Comparison of ENCODE assay signal across 8 mouse cellular contexts in genomic region chr1:131269797-131270578, GRCm38 (mm10). TPM values are rescaled to one million over a fixed set of nuclear protein-coding genes. Genes with fewer than 3 reads are reported as not detected.
A peak's percentile ranks its signal among the peaks of the same experiment; 100 is the strongest.
DNase-seq lines count a peak whose midpoint lies in the region; ATAC-seq and TF ChIP-seq lines count a peak whose summit lies in the region.

No protein-coding gene starts in this region.

- H3K9me3 ChIP-seq in kidney, embryonic 14.5 days (ENCODE audit: control insufficient read depth, low read length) = no peaks in the 10 kb centered on the region
- H3K9me3 ChIP-seq in limb, embryonic 13.5 days = no peaks in the 10 kb centered on the region

- no peaks in the 10 kb centered on the region for H3K27me3 ChIP-seq in heart, adult 2 months (ENCODE audit: control insufficient read depth, insufficient read depth, low read length)
- H3K27me3 ChIP-seq in kidney, embryonic 14.5 days (ENCODE audit: control insufficient read depth, insufficient read depth, low read length) = no peaks in the 10 kb centered on the region
- H3K27me3 ChIP-seq in limb, embryonic 13.5 days = 0 out of 2 replicates have a peak, but pooled peaks cover 2% of the 10 kb centered on the region
- H3K27me3 ChIP-seq in splenic B cell, adult 2 months (ENCODE audit: control insufficient read depth, insufficient read depth, low read length, poor library complexity, severe bottlenecking) = no peaks in the 10 kb centered on the region

- H3K4me3 ChIP-seq in heart, adult 2 months = no peak overlapping the region
- H3K4me3 ChIP-seq in kidney, embryonic 14.5 days (ENCODE audit: low read length) = no peak overlapping the region
- no peak overlapping the region for H3K4me3 ChIP-seq in limb, embryonic 13.5 days

- DNase-seq in B cell, adult 2 months = peak; percentile 81 to 82
- peak; percentile 56 for DNase-seq in adrenal gland, adult 2 months
- DNase-seq in embryo, embryonic 11.5 days (ENCODE audit: low read depth, low spot score) = peak; percentile 69
- DNase-seq in heart, adult 2 months = peak; percentile 52 to 69
- DNase-seq in splenic B cell, adult 2 months (ENCODE audit: low read depth, low spot score) = peak; percentile 81

- H3K27ac ChIP-seq in heart, adult 2 months = no peak overlapping the region
- H3K27ac ChIP-seq in kidney, embryonic 14.5 days (ENCODE audit: low read depth, low read length) = no peak overlapping the region
- no peak overlapping the region for H3K27ac ChIP-seq in limb, embryonic 13.5 days

- no peaks in the 10 kb centered on the region for H3K36me3 ChIP-seq in heart, adult 2 months (ENCODE audit: control insufficient read depth, insufficient read depth, low read length)
- H3K36me3 ChIP-seq in kidney, embryonic 14.5 days (ENCODE audit: control insufficient read depth, insufficient read depth, low read length) = no peaks in the 10 kb centered on the region
- no peaks in the 10 kb centered on the region for H3K36me3 ChIP-seq in limb, embryonic 13.5 days
- H3K36me3 ChIP-seq in splenic B cell, adult 2 months (ENCODE audit: control insufficient read depth, insufficient read depth, low read length, poor library complexity, severe bottlenecking) = no peaks in the 10 kb centered on the region

- peak; percentile 17; the same call in 1 of the 2 replicates for ATAC-seq in kidney, embryonic 14.5 days (ENCODE audit: low FRiP score, low TSS enrichment)
- ATAC-seq in limb, embryonic 13.5 days (ENCODE audit: low FRiP score, low read depth) = peak; percentile 28; the same call in 1 of the 2 replicates
- ATAC-seq in monocyte, adult 5-6 weeks (replicated peaks; ENCODE audit: insufficient number of reproducible peaks, low FRiP score, low TSS enrichment, poor library complexity, severe bottlenecking) = peak; percentile 74

- no peak overlapping the region for H3K4me2 ChIP-seq in kidney, embryonic 14.5 days (replicated peaks; ENCODE audit: low read depth, low read length)
- peak overlapping the region; percentile 41 for H3K4me2 ChIP-seq in limb, embryonic 13.5 days (replicated peaks)

- no peak for TF ChIP-seq POLR2A in heart, adult 2 months (IDR thresholded peaks at IDR 0.05; ENCODE audit: insufficient read depth, low read depth, low read length)

- no peaks in the 10 kb centered on the region for H3K4me1 ChIP-seq in heart, adult 2 months (ENCODE audit: control insufficient read depth, insufficient read depth, low read length)
- no peaks in the 10 kb centered on the region for H3K4me1 ChIP-seq in kidney, embryonic 14.5 days (ENCODE audit: control insufficient read depth, insufficient read depth, low read length)
- H3K4me1 ChIP-seq in limb, embryonic 13.5 days = peaks cover 5% of the 10 kb centered on the region; the same call in 1 of the 2 replicates

- WGBS in heart, adult 2 months = 47% methylated on average over 22 of the region's 22 CpGs
- WGBS in kidney, embryonic 14.5 days = 41% methylated on average over 22 of the region's 22 CpGs
- WGBS in limb, embryonic 13.5 days = 30% methylated on average over 22 of the region's 22 CpGs

- H3K79me2 ChIP-seq in heart, adult 2 months (replicated peaks; ENCODE audit: control insufficient read depth, insufficient read depth, low read length) = no peaks in the 10 kb centered on the region

- intact Hi-C loops in heart, adult 2 months (cut with DNase I) = loop anchor here (2.0 to 10.0 kb wide), 2 partner anchors 89 to 395 kb away; no protein-coding TSS in a partner anchor

- TF ChIP-seq CTCF in heart, adult 2 months (IDR thresholded peaks at IDR 0.05) = peak; percentile 97

- 0 out of 2 replicates have a peak, but pooled peaks have one; percentile 54 for TF ChIP-seq EP300 in heart, adult 2 months (IDR thresholded peaks at IDR 0.05; ENCODE audit: insufficient read depth, low read depth, low read length)

- no peak overlapping the region for H3K9ac ChIP-seq in heart, adult 2 months (ENCODE audit: low read depth, low read length)
- no peak overlapping the region for H3K9ac ChIP-seq in kidney, embryonic 14.5 days (ENCODE audit: low read depth, low read length)
- H3K9ac ChIP-seq in limb, embryonic 13.5 days = no peak overlapping the region

RNA-seq across cellular contexts. Expression of gene Ikbke, which starts 9.4 kb away (rescaled TPM):
- total RNA-seq in adrenal gland, adult 2 months (2021) = 10 to 100 TPM; 10.7 to 14.1 TPM
- 11.1 and 15.2 TPM in 2 replicates for polyA plus RNA-seq in adrenal gland, adult 2 months (2012; rRNA removed)
- total RNA-seq in heart, adult 2 months (2021) = 1 to 10 TPM; 1.5 TPM
- polyA plus RNA-seq in heart, adult 2 months (2012; rRNA removed) = 3.4 and 4.7 TPM in 2 replicates
- polyA plus RNA-seq in kidney, embryonic 14.5 days (2014; fragmentation: Nextera tagmentation; extraction: Ambion mirVana) = 2.9 TPM in 2 replicates
- 3.5 and 3.7 TPM in 2 replicates for polyA plus RNA-seq in limb, embryonic 13.5 days (2015; fragmentation: Nextera tagmentation; extraction: Ambion mirVana)
- 8.7 to 31.8 TPM (median 21.0 TPM) in 3 replicates for total RNA-seq in monocyte, adult 5-6 weeks (2017)

RNA-seq across cellular contexts. Expression of gene Rassf5, which starts 24.9 kb away (rescaled TPM):
- 10 to 100 TPM in 1 of 2 experiments, 1 to 10 TPM in 1; 8.6 to 13.0 TPM for total RNA-seq in adrenal gland, adult 2 months (2021)
- 25.7 and 39.3 TPM in 2 replicates for polyA plus RNA-seq in adrenal gland, adult 2 months (2012; rRNA removed)
- total RNA-seq in heart, adult 2 months (2021) = 1 to 10 TPM; 1.7 to 2.3 TPM
- polyA plus RNA-seq in heart, adult 2 months (2012; rRNA removed) = 1.6 and 2.0 TPM in 2 replicates
- 1.6 and 1.8 TPM in 2 replicates for polyA plus RNA-seq in kidney, embryonic 14.5 days (2014; fragmentation: Nextera tagmentation; extraction: Ambion mirVana)
- polyA plus RNA-seq in limb, embryonic 13.5 days (2015; fragmentation: Nextera tagmentation; extraction: Ambion mirVana) = 1.9 and 2.1 TPM in 2 replicates
- total RNA-seq in monocyte, adult 5-6 weeks (2017) = 231 to 259 TPM (median 238 TPM) in 3 replicates

Comparison
In these comparisons a context has a peak if more than half of its experiments do, and no peak if none do; other contexts are left out.
1. ATAC-seq: peak in every context shown above with its lines; median percentile 74 in monocyte, adult 5-6 weeks; 28 in limb, embryonic 13.5 days; 17 in kidney, embryonic 14.5 days.